Mouse (Mus musculus) cerebellum, adult 11 months (tissue): ENCODE measurements around the gene Pkd1l2.

Source experiments
- DNase-seq: peaks from one replicate; pipeline ENCODE4 v3.0.0; 2022

Pkd1l2 gene

DNA sequence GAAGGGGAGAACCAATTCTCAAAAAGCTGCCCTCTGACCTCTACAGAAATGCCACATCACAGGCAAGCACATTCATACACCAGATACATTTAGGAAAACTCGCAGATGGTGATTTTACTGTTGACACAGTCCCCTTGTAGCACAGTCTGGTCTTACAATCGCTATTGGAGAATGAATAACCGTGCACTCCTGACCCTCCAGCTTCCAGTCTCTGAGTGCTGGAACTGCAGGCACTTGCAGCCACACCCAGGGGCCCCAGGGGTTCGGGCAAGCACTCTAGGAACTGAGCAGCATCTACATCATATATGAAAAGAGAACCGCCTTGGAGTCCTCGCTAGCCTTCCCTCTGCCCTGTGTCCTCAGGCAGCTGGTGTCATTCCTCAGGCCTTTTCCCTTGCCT is 50.8 kb downstream of the Pkd1l2 start:
- DNase-seq = no peak

DNA sequence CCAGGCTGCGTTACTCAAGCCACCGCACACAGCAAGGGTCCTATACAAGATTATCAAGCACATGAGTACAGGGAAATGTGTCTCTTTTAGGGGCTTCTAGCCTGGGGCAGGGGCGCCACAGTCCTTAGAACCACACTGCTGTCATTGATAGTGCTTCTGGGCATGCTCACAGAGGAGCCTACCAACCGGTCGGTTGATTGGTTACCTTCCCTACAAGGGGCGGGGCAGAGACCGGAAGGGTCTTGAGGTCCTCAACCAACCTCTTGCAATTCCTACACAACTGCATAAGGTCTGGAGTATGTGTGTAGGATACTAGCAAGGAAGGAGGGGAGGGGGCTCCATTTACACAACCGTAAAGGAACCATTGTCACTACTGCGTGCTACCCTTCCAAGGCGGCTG is 53.6 kb downstream of the Pkd1l2 start:
- no peak for DNase-seq

DNA sequence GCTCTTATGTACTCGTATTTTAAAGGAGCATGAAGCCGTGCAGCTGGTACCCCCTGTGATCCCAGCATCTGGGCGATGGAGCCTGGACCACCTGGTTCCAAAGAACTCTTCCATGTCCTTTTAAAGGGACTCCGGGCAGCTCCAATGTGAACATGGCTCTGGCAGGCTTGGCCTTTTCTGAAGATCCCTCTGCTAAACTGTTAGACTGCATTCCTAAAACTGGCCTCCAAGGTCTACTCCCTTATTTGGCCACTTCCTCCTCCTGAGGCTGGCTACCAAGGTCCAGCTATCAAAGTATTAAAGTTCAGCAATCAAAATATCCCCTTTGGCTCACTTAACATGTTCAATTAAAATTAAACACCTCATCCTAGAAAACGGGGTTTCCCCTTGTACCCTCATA is 54.6 kb downstream of the Pkd1l2 start:
- no peak for DNase-seq

DNA sequence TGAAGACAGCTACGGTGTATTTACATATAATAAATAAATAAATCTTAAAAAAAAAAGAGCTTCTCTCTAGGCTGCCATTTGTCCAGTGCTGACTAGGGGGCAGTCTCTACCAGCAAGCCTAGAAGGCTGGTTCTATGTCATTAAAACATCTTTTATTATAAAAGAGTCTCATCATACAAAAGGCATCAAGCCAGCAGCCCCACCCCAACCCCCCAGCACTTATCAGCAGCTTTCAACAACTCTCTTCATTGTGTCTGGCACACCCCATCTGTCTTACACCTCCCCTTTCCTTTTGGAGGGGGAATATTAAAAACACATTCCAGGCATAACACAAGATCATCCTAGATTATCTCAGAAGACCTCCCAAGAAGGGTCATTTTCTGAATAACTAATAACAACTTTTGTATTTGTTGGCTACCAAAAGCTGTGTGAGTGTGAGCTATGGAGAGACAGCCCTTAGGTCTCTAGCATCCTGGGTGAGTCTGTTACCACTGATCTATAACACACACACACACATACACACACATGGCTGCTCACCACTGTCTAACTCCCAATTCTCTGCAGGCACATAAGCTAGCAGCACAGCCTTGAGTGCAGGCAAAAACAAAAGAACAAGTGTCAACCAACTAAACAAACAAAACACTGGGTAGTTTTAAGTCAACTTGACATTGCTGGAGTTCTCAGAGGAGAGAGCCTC is 59.8 kb downstream of the Pkd1l2 start:
- no peak for DNase-seq

DNA sequence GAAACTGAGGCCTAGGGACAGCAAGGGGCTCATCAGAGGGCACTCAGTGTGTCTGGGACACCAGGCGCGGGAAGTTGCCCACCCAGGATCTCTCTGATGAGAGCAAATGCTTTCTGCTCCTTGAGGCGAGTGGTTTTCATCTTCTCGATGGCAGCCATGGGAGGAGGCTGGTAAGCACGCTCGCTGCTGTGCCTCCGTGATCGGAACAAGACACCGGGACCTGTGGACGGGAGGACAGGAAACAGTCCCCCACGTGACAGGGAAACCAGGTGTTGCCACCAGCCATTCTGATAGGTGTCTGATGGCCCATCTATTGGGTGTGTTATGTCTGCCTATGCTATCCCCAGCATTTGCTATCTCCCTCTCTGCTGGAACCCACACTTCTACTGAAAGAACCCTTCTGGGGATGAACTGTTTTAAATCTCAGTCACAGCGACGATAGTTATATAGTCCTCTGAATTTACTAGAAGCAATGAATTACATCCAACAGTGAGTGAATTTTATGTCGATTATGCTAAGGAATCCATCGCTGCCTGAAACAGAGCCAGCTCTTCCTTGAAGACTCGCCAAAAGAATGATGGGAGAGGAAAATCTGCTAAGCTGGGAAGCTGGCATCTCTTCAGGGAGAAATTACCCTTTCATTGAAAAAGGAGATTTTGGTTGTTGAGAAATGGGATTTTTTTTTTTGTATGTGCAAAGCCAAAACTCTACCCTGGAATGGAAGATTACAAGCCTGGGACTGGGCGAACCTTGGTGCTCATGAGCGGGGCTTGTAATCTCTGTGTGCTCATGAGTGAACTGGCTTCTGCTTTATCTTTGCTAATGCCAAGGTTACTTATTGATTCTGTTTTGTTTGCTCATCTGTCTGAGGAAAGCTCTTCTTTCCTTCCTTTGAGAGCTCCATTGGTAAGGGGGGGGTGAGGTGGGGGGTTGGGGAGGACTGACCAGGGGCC is 62.6 kb downstream of the Pkd1l2 start:
- DNase-seq = no peak

DNA sequence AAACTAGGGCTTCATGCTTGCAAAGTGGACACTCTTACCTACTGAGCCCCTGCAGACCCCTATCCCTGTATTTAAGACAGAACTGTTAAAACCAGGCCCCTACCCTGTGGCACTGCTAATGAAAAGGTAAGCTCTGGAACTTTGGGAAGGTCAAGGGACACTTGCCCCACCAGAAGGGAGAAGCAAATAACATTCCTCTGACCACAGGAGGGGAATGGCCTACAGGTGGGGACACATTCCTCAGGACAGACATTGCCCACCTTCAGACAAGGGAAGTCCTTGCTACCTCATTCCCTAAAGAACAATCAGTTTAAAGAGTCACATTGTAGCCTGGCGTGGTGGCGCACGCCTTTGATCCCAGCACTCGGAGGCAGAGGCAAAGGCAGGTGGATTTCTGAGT is 64.4 kb downstream of the Pkd1l2 start:
- no peak for DNase-seq

DNA sequence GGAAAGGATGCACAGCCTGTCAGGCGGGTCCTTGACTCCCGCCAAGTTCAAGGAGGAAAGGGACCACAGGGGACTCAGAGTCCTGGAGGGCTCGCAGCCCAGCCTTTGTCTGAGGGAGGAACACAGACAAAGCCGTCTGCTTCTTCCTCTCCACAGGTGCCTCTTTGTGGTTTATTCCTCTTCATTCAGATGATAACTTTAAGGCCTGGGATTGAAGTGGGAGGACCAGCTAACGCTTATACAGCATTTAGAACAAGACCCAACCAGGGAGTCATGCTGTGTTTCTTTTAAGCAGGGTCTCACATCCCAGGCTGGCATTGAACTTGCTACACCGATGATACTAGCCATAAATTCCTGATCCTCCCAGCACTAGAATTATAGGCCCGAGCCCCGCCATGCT is 65.2 kb downstream of the Pkd1l2 start:
- DNase-seq = no peak

DNA sequence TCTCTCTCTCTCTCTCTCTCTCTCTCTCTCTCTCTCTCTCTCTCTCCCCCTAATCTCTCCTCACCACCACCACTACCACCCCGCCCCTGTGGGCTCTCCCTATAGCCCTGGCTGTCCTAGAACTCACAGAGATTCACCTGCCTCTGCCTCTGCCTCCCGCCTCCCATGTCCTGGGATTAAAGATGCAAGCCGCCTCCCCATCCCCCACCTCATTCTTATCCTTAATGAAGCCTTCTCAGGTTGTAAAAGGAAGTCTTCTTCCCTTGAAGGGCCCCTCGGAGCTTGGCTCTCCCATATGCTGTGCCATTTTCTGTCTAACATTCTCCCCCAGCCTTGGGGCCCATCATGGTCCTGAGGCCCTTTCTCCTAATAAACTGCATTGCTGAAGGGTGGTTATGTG is 66.6 kb downstream of the Pkd1l2 start:
- DNase-seq = no peak

DNA sequence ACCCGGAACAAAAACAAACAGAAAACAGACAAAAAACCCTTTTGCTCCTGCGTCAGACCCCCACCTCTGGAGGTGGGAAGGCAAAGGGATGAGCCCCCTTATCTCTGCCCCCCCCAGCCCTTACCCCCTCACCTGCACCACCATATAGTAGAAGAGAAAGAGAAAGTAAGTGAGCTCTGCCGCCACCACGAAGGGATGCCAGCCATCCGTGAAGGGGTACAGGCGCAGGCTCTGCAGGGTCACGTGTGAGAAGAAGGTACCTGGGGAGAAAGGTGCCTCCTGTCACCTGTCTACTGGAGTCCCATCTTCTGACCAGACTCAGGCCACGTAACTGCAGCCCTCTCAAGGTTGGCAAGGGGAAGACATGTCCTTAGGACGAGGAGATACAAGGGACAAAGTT is 70.9 kb downstream of the Pkd1l2 start:
- no peak for DNase-seq

DNA sequence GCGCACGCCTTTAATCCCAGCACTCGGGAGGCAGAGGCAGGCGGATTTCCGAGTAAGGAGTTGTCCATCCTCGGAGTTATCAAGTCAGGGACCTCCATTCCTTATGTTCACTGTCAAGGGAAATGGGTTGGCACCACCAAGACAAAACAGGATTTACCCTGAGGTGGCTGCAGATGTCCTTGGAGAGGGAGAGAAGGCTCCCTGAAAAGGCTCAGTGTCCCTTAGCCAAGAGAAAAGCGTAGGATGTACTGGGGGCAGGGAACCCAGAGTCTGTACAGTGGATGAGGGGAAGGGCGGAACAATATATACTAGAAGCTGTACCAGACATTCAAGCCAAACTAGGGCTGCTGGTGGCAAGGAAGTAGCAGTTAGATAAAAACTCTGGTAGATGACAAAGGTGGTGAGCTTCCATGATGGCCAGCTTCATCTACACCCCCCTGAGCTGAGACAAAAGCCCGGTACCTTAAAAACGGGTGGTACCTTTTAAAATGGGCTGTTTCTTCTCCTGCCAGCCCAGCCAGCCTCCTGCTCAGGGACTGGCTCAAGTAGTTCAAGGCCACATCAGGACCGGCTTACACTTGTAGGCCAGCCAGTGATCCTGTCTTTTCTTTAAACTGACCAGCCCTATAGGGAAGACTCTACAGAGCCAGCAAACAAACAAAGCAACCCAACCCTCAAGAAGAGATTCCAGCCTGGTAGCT is 88.1 kb downstream of the Pkd1l2 start:
- peak; percentile 4 for DNase-seq

DNA sequence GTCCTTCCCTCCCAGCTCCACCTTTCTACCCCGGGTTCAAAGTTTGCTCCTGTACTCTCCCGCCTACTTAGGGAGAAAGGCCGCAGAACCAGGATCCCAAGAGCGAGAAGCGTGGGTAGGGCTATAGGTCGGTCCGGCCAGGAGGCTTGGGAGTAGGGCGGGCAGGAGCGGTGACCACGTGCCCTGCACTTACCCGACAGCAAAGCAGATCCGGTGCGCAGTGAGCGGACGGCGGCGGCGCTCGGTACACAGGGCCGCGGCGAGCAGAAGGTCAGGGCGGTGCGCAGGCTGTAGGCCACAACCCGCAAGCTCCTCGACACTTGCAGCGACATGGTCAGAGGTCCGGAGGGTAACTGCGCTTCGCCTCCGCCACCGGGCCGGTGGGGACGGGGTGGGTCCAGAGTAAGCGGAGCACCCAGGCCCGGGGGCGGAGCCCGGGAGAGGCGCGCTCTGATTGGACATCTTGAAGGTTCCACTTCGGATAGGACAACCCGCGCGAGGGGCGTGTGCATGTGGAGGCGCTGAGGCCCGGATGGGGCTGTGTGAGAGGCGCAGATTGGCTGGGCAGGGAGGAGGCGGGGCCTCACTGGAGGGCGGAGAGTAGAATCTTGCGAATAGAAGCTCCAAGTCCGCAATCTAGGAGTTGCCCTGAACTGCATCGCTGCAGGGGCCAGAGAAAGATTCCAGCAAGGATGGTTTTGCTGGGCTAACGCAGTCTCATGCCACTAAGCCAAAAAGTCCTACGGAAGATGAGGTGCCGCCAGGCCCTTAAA is 89.0 kb downstream of the Pkd1l2 start, which contains the start of gene Gcsh:
Gene Gcsh, minus strand, starts transcription at position 443 of the 773 bp plus-strand sequence.
- peak; percentile 97 for DNase-seq

DNA sequence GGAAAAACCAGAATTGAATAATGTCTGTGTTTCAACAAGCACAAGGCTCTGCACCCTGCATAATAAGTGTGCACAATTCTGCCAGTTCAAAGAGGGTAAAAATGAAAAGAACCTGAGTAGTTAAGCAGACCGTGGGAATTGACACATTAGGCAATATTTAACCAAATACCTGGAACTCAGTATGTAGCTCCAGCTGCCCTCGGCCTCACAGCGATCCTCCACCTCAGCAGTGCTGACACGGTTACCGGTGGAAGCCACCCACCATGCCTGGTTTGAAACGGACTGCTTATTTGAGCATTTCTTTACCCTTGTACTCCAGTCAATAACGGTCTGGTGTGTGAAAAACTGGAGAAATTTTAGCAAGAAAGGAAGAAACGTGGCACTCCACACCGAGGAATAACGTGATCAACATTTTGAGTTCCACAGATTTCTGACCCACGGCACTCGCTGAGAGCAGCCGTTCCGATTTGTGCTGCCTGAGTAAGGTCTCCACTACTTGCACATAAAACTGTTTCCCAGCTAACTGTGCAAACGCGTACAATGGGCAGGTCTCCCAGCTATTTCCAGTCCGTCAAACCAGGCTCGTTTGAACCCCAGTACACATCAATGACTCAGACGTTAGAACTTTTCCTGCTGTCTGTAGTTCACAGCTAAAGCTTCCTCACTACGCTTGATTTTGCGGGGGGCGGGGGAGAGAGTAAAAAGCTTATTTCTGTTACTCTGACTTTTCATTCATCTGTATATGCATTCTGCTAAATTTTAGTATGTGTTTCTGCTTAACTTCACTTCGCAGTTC is 89.9 kb downstream of the Pkd1l2 start:
- no peak for DNase-seq

DNA sequence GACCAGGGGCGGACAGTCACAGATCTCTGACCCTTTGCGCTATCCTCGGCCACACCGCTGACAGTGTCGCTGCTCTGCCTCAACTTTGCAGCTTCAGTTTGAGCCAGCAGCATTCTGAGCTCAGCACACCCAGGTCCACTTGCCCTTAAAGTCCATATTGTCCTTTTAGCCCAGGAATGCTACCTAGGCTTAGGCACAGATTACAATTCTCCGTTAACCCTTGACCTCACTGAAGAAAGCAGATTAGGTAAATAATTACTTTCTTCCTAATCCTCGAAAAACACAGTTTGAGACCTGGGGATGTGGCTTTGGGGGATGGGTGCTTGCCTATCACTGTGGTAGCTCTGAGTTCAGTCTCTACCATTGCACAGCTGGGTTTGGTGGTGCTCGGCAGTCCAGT is 91.0 kb downstream of the Pkd1l2 start:
- DNase-seq = no peak

DNA sequence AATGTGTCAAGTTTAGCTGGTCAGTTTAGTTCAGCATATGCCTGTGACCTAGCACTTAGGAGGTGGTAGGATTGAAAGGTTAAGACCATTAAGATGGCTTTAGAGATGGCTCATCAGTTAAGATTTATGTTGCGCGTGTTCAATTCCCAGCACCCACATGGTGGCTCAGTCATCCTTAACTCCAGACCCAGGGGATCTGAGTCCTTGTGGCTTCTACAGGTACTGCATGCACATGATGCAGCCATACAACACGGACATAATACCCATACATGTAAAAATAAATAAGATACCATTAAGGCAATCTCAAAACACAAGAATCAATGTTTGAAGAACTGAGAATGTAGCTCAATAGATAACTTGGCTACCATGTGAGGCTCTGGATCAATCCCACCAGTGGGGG is 92.4 kb downstream of the Pkd1l2 start:
- no peak for DNase-seq

DNA sequence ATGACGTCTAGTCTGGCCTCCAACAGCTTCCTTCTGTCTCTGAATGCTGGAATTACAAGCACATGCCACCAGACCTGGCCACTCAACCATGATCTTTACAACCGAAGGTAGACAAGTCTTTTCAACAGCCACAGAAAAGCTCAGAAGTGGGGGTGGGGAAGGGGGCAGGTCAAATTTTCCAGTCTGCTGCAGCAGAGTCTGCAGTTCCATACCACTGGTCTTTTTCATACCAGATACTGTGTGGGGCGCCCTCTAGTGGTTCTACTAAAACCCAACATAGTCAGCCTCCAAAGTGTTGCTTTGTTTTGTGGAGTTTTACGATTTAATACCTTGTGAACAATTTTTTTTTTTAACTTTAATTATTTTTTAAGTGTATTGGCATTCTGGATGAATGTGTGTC is 102.1 kb downstream of the Pkd1l2 start:
- peak; percentile 30 for DNase-seq

DNA sequence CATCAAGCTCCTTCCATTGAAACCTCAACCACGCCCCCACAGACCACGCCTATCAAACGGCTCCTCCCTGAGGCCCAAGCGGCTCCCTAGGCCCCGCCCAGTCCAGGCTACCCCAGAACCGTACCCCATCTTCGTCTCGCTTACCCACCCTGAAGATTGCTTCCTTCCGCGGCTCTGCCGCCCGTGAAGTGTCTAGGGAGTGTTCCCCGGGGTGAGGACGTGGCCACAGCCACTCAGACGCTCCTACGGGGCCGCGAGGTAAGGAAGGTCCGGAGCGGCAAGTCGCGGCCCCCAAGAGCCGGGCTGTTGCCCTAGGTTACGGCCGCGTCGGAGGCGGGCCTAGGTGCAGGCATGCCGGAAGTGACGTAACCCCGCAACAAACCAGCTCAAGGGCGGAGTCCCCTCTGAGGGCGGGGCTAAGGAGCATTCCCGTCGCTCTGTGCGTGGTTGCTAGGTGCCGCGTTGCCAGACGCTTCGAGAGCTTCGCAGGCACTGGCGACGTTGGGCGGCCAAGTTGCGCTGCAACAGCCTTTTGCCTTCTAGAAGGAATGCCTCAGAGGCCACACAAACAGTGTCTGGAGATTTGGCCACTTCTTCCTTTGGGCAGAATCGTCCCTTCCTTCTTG is 103.5 kb downstream of the Pkd1l2 start, which contains the start of gene 1700030J22Rik:
Gene 1700030J22Rik, minus strand, starts transcription at position 329 of the 626 bp plus-strand sequence.
- peak; percentile 97 for DNase-seq

DNA sequence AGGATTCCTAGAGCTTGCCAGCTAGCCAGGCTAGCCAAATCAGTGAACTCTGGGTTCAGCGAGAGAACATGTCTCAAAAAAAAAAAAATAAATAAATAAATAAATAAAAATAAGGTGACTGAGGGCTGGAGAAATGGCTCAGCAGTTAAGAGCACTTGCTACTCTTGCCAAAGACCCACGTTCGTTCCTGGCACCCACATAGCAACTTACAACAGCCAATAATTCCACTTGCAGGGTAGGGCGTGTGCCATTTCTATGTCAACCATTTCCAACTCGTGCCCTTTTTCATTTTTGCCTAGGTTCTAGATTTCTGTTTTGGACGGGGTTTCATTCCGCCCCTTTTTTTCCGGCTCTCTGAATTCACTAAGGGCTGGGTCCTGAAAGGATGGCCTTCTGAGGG is 104.2 kb downstream of the Pkd1l2 start:
- DNase-seq = peak; percentile 31

DNA sequence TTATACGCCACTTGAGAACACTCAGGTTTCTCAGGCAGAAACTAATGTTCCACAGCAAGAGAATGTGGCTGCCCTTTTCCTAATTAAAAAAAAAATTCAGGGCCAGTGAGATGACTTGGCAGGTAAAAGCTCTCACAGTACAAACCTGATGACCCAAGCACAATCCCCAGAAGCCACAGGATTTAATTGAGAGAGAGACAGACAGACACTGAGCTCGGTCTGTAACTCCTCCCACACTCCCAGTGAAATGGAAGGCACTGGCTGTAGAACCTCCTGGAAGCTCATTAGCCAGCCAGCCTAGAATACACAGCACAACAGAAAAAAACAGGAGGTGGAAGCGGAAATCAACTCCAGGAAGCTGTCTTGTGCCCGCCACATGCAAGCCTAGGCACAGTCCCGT is 106.6 kb downstream of the Pkd1l2 start:
- no peak for DNase-seq

DNA sequence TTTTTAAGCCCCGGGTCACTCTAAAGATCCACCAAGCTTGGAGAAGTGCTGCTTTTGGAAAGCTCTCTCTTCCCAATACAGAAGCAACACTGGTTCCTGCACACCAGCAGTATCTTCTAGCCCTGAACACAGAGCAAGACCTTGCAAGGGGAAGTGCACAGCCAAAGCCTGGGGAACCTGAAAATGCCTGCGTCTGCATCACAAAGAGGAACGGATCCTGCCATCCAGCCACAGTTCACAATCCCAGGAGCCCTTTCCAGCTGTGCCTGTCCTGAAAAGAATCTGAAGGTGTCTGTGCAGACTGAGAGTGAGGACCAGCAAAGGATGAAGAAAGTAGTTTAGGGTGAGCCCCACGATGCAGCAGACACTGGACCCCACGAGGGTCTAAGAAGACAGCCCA is 107.2 kb downstream of the Pkd1l2 start:
- DNase-seq = no peak

DNA sequence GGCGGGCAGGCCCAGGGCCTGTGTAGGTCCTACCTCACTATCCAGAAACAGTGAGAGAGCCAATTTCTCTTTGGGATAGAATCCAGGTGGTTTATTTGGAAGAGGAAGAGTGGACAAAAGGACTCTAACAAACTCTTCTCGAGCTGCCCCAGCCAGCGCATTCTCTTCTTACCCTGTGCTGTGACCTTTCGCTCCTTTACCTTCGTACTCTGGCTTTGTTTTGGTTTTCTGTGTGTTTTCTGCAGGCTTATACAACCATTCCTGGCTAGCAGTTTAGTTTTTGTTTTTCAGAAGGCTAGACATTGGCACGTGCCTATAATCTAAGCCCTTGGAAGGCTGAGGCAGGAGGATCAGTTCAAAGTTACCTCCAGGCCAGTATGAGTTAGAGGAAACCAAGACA is 112.7 kb downstream of the Pkd1l2 start:
- no peak for DNase-seq

DNA sequence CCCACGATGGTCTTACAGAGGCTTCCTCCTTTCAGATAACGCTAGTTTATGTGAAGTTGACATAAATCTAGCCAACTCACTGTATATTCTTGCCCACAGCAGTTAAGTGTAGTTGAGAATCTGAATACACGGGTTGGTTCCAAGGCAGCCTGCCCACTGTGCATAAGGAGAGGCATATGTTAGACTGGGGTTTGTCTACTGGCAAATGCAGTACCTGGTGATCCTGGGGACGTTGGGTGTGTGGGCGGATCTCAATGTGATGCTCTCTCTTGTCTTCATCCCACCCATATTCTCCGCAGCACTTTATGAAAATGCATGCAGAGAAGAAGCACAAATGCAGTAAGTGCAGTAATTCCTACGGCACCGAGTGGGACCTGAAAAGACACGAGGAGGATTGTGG is 127.8 kb downstream of the Pkd1l2 start:
- DNase-seq = no peak
